Mouse (Mus musculus): Measurements from ENCODE around the gene Fam240a.

Fam240a gene

DNA sequence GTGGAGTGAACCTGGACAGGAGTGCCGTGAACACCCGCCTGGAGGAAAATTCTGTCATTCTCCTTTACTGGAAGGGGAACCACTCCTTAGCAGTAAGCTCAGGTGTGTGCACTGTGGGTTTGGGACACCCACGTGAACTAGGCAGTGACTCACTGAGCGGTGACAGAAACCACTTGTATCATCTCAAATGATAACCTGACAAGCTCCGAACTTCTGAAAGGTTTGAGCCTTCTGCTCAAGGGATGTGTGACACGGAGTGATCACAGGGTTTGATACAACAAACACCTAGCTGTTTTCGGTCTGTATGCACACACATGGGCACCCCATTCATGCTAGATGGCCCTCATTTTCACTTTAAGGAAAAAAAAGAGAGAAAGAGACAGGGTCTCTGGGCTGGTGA, at the start of gene Fam240a:
Gene Fam240a, minus strand, starts transcription at position 76 of the 400 bp plus-strand sequence.
- no peak for DNase-seq

DNA sequence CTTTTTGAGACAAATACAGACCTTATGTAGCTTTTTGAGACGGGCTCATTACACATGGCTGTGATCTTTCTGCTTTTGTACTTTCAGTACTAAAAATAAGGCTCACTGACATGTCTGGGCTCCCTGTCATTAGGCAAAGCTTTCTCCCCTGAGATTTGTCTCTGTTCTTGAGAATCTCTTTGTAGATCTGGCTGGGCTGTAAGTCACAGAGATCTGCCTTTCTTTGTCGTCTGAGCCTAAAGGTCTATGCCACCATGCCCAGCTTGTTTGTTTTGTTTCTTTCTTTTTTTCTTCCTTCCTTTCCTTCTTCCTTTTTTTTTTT, 49.2 kb upstream of the Fam240a start:
- DNase-seq, result no peak

GRCm38 (mm10) chr9:110965062-110965909, 48.6 kb upstream of the Fam240a start:
- DNase-seq, result no peak

GRCm38 (mm10) chr9:110963566-110964115, 47.0 kb upstream of the Fam240a start:
- no peak for DNase-seq

- DNase-seq, result no peak
These were observed 44.7 kb upstream of the Fam240a start for GRCm38 (mm10) chr9:110961386-110961785.

DNA sequence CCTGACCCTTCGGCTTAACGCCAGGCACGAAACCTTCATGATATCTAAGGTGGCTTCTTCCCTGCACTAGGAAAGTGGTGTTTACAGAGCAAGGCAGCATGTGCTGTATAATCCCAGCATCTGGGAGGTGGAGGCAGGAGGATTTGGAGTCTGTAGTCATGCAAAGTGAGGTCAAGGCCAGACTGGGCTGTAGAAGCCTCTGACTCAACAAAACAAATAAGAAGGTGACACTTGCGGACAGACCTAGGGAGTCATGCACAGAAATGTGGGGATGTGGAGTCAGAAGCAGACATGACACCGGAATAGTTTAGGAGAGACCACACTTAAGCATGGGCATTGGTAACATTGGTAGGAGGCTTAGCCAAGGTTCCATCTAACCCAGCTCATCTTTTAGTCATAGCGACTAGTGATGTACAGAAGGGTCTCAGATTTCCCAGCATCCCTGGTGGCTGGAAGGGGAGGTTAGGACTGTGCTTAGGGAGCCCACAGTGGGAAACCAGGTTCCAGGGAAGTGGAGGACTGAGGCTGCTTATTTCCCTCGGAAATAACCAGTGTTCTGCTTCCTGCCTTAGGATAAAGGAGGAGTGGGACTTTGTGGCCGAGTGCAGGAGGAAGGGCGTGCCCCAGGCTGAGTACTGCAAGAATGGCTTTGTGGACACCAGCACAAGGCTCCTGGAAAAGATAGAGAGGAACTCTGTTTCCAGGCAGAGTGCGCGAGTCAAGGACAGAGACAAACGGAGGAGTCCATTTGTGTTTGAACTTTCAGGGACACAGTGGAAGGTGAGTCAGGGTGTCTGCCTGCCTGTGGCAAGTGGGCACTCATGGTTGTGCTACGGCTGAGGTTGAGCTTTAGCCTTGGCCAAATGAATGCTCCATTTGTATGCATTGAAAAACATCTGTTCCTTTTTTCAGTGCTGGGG, 43.8 kb upstream of the Fam240a start:
- no peak for DNase-seq

DNA sequence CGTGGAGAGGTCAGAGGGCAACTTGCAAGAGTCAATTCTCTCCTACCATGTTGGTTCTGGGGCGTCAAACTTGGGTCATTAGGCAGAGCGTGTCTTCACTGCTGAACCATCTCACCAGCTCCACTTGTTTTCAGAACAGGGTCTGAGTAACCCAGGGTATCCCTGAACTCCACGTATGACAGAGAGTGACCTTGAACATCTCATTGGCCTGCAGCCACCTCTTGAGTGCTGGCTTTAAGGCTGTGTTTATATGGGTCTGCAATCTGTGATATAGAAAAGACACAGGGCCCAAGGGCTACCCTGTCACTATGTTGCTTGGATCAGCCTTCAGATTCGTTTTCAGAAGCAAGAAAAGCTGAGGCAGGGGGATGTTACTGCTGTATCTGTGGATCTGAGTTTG, 43.0 kb upstream of the Fam240a start:
- DNase-seq, result no peak

GRCm38 (mm10) chr9:110955962-110956361, 39.3 kb upstream of the Fam240a start:
- no peak for DNase-seq

DNA sequence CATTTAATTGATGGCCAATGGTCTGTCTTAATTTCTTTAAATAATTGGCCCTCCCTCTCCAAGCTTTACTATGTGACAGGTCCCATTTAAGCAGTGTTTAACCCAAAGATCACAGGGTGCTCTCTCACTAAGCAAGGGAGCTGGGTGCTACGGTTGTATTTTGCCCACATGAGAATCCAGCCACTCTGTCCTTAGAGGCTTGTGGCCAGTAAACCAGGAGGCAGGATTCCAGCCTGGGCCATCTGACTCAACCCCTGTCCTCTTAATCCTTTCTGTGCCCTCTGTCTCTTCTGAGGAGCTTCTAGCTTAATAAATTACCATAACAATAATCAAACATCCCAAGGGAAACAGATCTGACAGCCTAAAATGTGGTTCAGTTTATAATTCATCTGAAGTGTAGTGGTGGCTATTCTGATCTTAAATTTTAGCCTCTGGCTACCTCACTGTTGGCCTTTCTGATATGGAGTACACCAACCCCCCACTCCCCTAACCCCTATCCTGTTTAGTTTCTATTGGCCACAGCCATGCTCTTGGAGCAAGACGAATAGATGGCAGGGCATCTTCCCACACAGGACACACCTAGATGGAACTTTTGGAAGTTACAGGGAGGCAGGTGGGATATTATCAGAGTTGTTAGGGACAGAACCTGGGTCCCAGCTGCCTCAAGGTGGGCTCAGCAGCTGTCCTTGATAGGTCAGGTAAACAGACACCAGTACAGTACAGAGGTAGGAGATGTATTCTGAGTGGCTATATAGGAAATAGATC, 38.2 kb upstream of the Fam240a start:
- DNase-seq, result no peak

DNA sequence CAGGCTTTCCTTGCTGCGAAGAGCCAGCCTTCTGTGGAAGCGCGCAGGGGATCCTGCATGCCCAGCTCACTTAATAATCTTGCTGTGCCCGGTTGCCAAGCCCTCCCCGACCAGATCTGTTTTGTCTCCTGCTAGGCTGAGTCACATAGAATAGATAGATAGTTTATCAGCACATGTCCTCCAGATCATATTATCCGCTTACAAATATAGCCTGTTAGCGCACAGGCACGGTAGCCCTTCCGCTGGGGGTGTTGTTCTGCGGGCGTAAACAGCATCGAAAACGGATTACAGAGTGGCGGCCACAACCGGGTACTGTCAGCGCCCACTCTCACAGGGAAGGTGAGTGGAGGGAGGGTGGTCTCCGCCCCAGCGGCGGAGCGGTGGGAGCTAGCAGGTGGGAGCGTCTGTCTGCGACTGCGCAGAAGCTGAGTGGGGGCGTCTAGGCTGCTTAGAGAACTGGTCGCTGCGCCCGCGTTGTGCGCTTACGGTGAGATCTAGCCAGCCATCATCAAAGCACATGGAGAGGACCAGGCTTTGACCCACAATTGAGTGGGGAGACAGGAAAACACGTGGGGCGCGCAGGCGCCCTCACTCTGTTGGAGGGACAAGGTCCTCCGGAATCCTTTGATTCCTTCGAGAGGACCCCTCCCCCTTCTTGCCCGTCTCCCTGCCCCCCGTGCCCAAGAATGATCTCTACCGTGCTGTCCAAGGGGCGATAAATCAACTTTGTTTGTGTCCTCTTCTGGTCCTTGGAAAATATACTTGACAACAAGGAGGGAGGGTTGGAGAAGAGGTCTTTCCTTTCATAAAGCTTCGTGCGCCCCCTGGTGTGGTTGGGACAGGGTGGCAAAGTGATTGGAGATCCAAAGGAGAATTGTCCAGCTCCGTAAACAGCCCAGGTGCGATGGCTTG, 37.1 kb upstream of the Fam240a start:
- DNase-seq, result peak; percentile 86

DNA sequence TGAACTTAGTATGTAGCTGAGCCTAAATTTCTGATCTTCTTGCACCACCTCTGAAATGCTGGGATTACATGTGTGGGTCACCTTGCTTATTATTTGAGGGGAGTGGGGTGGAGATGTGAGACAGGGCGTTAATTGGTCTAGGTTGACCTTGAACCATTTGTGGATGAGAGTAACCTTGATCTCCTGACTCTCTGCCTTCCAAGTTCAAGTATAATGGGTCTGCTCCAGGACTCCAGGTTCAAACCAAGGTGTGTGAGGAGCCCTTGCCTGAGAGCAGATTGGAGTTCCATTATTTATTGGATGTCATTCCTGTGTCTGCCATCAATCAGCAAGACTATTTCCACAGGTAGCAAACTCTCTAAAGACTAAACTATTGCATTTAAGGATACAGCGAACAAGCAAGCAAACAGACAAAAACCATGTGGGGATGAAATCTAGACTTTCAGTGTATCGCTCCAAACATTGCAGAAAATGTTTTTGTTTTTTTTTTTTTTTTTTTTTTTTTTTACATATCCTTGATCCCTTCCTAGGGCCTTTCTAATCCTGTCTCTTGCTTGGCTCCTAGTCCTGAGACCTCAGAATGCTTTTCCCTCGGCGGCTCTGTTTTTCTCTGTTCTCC, 36.4 kb upstream of the Fam240a start:
- no peak for DNase-seq

GRCm38 (mm10) chr9:110952398-110952797, 35.7 kb upstream of the Fam240a start:
- DNase-seq, result no peak

DNA sequence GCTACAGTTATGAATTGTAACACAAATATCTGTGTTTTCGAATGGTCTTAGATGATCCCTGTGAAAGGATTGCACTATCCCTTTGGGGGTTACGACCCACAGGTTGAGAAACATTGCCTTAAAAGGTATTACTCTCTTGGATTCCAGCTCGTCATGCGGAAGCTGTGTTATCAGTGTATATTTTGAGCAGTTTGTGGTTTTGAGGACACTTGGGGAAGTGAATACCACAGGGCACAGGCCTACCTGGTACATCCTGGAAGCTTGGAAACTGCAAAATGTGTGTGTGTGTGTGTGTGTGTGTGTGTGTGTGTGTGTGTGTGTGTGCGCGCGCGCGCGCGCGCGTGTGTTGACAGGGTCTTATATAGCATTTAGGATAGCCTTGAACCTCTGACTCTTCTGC, 35.2 kb upstream of the Fam240a start:
- DNase-seq, result no peak

GRCm38 (mm10) chr9:110951397-110951796, 34.7 kb upstream of the Fam240a start, which contains the start of gene Lrrc2:
TSS of gene Lrrc2 (plus strand) at chr9:110951545.
- DNase-seq, result no peak

DNA sequence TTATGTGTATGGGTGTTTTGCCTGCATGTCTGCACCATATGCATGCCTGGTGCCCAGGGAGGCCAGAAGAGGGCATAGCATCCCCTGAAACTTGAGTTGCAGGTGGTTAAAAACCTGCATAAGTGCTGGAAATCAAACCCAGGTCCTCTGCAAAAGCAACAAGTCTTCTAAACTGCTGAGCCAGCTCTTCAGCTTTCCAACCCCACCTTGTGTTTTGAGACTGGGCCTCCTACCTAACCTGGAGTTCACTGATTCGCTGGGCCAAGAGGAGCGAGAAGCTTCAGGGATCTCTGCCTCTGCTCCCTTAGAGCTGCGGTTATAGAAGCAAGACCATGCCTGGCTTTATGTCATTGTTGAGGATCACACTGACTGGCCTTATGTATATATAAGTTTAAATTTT, 33.4 kb upstream of the Fam240a start:
- DNase-seq, result no peak

DNA sequence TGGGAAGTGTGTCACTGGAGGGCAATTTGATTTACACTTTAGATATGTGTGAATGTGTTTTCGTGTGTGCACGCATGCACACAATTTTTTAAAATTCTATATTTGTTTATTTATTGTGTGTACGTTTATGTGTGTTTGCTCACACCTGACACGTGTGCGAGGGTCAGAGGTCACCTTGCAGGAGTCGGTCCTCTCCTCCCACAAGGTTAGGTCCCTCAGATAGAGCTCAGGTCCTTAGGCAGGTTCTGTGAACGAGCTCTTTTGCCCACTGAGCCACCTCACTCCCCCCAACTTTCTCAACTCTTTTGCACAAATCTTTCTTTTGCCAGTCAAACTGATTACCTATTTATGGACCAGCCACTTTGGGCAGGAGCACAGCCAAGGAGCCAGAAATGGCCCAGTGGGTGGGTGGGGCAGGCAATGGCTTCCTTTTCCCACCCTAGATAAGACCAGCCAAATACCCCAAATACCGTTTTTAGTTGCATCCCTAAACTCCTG, 32.2 kb upstream of the Fam240a start:
- no peak for DNase-seq

DNA sequence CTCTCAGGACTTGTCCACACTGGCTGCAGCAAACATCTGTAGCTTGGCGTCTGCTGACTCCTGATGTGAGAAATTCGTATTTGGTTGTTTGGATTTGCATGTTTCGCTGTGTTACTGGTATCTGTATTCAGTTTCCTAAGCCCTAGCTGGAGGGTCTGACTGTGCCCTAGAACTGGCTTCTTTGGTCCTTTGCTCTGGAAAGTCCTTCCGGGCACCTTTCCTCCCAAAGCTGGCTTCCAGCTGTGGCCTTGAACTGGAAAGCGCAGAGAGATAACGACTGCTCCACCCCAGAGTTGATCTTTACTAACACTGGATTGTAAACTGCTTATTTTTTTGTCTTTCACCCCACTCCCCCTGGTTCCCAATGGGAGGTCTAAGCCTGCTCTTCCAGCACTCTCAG, 31.2 kb upstream of the Fam240a start:
- no peak for DNase-seq

GRCm38 (mm10) chr9:110947261-110947661, 30.6 kb upstream of the Fam240a start:
- no peak for DNase-seq

GRCm38 (mm10) chr9:110946548-110947044, 29.9 kb upstream of the Fam240a start:
- peak; percentile 49 for DNase-seq

GRCm38 (mm10) chr9:110945926-110946325, 29.3 kb upstream of the Fam240a start, which contains the start of gene Tdgf1:
TSS of gene Tdgf1 (minus strand) at chr9:110946158.
- DNase-seq, result no peak

DNA sequence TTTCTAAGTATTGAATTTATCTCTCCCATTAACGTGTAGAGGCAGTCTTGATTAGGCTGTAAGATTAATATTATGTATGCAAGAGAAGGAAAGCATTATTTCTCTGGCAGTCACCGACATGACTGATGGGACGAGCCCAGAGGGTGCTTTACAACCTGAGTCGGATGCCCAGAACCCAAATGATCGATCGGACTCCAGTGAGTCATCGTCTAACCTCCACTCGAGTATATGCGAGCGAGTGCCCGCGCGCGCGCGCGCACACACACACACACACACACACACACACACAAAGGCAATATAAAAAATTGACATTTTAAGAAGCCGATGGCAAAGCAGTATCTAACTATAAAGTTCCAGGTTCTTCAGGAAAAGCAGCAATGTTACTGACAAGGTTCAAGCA, 28.7 kb upstream of the Fam240a start:
- DNase-seq, result peak; percentile 39
